Mouse (Mus musculus) urinary bladder, postnatal 14 days (tissue): Measurements from ENCODE around the gene Fcgrt.

Experiments
- DNase-seq: peaks from one replicate; pipeline ENCODE4 v3.0.0; 2021; ENCODE audit warnings: low spot score

Gene Fcgrt

GRCm38 (mm10) chr7:45056329-45056971 is 47.2 kb downstream of the Fcgrt start:
- no peak for DNase-seq

- DNase-seq, result peak; percentile 96
Measured at GRCm38 (mm10) chr7:45053931-45054510, 49.6 kb downstream of the Fcgrt start.

DNA sequence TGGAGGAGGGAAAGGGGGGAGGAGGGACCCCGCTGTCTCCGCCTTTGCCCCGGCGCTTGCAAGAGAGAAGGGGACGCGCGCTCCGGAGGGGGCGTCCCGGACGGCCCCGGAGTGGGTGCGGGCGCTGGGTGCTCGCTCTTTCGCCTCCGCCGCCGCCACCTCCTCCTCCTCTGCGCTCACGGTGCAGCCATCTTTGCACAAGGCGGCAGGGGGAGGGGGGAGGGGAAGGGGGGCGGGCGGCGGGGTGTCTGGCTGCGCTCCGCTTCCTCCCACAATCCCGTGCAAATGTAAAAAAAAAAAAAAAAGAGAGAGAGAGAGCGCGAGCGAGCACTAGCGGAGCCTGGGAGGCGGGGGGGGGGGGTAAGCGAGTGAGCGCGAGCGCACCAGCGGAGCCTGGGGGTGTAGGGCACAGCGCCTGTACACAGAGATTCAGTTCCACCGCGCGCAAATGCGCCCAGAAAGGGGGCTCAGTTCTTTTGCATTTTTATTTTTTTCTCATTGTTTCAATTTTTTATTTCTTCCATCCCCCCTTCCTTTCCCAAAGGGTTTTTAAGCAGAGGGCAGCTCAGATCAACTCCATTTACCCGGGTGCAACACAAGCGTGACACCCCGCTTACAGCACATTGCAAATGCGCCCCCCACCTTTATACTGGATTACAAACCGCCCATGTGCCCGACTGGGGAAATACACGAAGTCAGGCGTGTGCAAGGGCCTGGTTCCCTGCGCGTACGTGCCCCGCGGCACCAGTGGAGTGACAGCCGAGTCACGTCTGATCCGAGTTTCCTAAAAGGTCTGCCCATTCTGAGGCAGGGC is 50.3 kb downstream of the Fcgrt start:
- peak; percentile 79 for DNase-seq

GRCm38 (mm10) chr7:45052862-45053116 is 50.9 kb downstream of the Fcgrt start, which contains the start of gene Prr12:
Gene Prr12 (minus strand): TSS chr7:45052881.
- no peak for DNase-seq

DNA sequence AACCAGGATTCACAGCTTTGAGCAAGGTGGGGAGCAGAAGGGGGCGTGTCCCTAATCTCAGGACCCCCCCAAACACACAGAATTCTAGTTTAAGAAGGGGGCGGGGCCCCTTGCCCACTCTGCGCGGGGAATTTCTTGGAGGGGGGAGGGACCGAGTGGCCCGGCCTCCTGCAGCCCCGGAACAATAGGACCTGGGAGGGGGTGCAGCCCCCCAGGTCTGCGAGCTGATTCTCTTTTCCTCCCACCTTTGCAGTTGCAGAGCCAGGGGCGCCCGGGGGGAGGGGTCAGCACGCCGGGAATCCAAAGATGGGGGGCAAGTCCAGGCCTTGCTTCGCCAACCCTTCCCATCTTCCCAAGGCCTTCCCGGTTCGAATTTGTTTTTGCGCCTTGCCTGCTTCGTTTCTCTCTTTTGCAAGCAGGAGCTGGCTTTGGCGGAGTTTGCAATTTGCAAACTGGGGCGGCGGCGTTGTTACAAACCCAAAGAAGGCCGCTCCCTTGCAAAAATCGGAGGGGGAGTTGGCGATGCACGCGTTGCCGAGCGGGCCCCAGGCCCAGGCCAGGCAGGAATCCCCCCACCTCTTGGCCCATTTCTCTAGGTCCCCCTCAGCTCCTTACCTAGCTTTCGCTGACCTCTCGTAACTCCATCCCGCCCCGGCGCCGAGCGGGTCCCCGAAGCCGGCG is 51.3 kb downstream of the Fcgrt start:
- peak; percentile 46 for DNase-seq

DNA sequence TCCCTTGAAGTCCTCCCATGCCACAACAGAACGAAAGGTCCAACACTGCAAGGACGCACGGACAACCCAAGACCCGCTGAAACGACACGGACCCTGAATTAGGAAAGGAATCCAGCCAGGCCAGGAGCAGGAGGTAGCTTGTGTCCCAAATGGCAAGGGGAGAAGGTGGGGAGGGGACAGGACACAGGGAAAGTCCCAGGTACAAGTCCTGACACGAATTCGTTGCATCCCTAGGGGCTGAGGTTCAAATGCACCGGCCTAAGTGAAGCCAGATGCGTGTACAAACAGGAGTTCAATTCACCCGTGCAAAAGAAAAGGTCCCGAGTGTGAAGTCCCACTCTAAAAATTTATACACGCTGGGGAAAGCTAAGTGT is 52.1 kb downstream of the Fcgrt start:
- no peak for DNase-seq

- peak; percentile 59 for DNase-seq
Measured at GRCm38 (mm10) chr7:45050945-45051600, 52.6 kb downstream of the Fcgrt start.

DNA sequence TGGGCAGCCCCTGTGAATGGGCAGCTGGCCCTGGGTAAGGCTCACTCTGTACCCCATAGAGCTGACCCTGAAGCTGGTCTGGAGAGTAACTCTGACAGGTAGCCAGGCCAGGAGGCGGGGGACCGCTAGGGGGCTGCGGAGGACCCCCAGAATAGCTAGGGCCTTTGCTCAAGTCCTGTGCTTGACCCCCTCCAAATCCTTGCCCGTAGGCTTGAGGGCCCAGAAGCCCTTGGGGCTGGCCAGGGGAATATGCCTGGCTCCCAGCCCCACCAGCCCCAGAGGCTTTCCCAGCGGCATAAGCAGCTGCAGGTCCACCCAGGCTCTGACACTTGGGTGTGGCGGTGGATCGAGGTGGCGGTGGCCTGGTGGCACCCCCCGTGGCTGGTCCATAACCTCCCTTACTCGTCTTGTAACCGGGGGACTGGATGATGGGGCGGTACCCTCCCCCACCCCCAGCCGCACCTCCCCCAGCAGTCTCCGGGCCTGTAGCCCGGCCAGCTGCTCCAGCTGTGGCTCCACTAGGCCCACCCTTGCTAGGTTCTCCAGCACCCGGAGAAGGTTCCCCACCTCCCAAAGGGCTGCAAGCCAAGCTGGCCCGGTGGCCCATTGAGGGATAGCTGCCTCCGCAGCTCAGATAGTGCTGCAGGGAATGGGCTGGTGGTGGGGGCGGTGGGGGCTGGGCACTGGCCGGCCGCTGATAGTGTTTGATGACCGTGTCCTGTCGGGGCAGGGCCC is 54.6 kb downstream of the Fcgrt start:
- no peak for DNase-seq

DNA sequence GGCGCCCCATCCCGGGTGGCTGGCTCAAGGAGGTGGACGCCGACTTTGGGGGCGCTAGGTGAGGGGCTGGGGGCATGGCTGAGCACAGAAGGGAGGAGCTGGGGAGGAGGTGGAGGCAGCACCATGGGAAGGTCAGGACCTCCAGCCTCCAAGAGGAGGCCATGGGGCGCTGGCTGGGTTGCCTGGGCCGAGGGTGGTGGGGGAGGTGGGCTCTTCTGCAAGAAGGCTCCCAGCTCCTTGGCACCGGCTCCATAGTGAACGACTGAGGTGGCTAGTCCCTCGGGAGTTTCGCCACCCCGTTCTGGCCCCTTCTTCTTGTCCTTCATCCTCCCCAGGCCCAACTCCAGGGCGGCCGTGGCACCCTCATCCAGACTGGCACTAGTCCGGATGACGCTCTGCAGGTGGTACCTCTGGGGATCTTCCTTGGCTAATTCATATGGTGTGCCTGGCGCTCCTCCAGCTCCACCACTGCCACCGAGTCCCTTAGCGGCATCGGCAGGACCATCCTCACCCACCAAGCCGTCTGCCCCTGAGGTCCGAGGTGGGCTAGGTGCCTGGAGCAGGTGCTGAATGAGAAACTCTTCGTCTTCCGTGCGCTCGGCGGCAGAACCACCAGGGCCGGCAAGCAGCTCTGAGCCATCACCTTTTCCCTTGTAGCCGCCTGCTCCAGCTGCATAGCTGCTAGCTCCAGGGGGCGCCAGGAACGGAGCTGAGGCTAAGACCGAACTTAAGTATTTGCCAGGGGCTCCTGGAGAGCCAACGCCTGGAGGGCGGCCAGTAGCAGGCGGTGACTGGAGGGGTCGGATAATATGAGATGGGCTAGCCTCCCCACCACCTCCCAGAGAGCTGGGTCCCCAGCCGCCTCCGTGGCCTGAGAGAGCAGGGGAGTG is 55.4 kb downstream of the Fcgrt start:
- DNase-seq, result no peak

DNA sequence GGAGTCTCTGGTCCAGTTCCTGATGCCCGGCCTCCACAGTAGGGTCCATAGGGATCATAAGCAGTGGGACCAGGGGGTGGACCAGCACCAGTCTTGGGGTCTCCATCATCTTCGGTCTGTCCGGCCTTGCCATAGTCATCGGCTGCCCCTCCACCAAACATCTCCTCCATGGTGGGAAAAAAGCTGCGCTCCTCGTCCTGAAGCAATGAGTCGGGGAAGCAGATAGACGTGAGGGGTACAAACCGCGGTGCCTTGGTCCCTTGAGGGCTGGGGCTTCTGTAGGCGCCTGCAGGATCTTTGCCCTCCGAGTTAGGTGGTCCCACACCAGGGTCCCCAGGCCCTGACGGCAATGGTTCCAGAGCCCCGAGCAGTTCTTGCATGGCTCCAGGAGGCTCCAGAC is 56.2 kb downstream of the Fcgrt start:
- DNase-seq, result no peak

DNA sequence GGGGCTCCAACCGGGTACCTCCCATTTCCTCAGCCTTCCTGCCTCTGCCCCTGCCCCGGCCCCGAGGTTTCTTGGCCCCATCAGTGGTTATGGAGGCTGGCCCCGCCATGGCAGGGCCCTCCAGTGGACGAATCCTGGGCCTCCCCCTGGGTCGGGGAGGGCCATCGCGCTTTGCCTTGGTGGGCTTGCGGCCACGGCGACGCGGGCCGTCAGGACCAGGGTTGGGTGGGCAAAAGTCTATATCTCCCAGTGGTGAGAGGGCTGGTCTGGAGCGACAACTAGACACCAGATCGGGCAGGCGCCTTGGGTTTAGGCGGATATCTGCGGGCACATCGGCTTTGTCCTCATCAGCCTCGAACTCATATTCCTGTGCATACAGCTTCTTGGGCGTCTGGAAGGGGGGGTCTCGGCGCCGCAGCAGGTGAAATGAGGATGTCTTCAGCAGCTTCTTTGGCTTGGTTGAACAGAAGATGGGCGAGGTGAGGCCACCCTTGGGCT is 56.7 kb downstream of the Fcgrt start:
- no peak for DNase-seq

GRCm38 (mm10) chr7:45045741-45046140 is 57.9 kb downstream of the Fcgrt start:
- no peak for DNase-seq

- no peak for DNase-seq
Measured at GRCm38 (mm10) chr7:45043307-45043706, 60.3 kb downstream of the Fcgrt start.
